Mouse (Mus musculus) kidney, embryonic 16.5 days (tissue): Measurements from ENCODE around the gene Prr15. TPM values are rescaled to one million over a fixed set of nuclear protein-coding genes. Genes with fewer than 3 reads are reported as not detected.

Experiments used
- ATAC-seq: fragments of 200-750 bp; cut with Nextera tagmentation; 2 replicates; pipeline ENCODE4 v1.8.0; 2017; ENCODE audit warnings: moderate TSS enrichment; ENCODE audit not compliant: low FRiP score, low TSS enrichment
- H3K27ac ChIP-seq: fragments of 300-500 bp; sonication (generic); 2 replicates; pipeline ENCODE4 v1.5.1; 2014; ENCODE audit warnings: low read length
- H3K27me3 ChIP-seq: fragments of 300-500 bp; sonication (generic); 2 replicates; pipeline ENCODE4 v1.6.1; 2014; ENCODE audit warnings: low read length, control low read depth, mixed read lengths; ENCODE audit not compliant: insufficient read depth
- H3K36me3 ChIP-seq: fragments of 300-500 bp; sonication (generic); 2 replicates; pipeline ENCODE4 v1.6.1; 2014; ENCODE audit warnings: low read length, control low read depth, mixed read lengths; ENCODE audit not compliant: insufficient read depth
- H3K4me1 ChIP-seq: fragments of 300-500 bp; sonication (generic); 2 replicates; pipeline ENCODE4 v1.6.1; 2014; ENCODE audit warnings: low read length, control low read depth, mixed read lengths; ENCODE audit not compliant: insufficient read depth
- H3K4me2 ChIP-seq: fragments of 300-500 bp; sonication (generic); replicated peaks from 2 replicates; pipeline ENCODE4 v1.6.1; 2014; ENCODE audit warnings: low read depth, low read length
- H3K4me3 ChIP-seq: fragments of 300-500 bp; sonication (generic); 2 replicates; pipeline ENCODE4 v1.5.1; 2014; ENCODE audit warnings: mild to moderate bottlenecking, low read length
- H3K9ac ChIP-seq: fragments of 300-500 bp; sonication (generic); replicated peaks from 2 replicates; pipeline ENCODE4 v1.6.1; 2014; ENCODE audit warnings: low read length
- H3K9me3 ChIP-seq: fragments of 300-500 bp; sonication (generic); 2 replicates; pipeline ENCODE4 v1.6.1; 2016; ENCODE audit warnings: low read length, control low read depth
- WGBS: fragments of 180-500 bp; shearing (Covaris S2); extraction: QIAGEN DNeasy Blood & Tissue Kit; methylation state at CpG from one replicate; pipeline ENCODE4 v1.1.7; 2014; 5-methylcytosine and 5-hydroxymethylcytosine counted together
- polyA plus RNA-seq: library from polyadenylated mRNA; unstranded; fragments of >200 nt; fragmentation: Nextera tagmentation; extraction: Ambion mirVana; gene quantifications from 2 replicates; pipeline ENCODE4 v1.2.1, GENCODE M21; 2015

Gene Prr15
- polyA plus RNA-seq = 8.9 and 9.2 TPM in 2 replicates

DNA sequence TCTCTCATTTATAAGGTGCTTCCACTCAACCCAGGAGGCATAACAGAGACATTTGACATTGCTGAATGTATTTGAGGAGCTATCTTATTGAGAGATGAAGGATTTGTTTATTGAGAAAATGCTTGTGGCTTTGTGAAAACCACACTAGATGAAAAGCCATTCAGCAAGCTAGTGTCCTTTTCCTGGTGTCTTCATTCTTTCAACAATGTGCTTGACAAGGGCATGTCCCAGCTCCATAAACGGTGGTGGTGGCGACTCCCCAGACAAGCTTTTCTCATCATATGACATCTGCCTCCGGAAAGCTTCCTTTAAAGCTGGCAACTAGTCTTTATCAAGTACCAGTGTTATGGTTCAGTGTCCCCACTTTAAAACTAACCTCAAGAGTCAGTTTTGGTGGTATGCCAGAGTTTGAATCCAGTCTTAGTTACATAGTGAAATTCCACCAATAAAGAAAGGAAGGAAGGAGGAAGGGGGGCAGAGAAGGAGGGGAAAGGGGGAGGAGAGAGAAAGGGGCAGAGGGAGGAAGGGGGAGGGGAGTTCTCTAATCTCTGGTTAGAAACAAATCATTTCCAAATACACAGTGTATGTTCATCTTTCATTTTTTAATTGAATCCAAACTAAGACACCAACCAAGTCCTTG lies at the start of gene Prr15:
Gene Prr15 (plus strand): TSS at position 590 of the 640 bp plus-strand sequence.
- Histone ChIP-seq H3K4me1 (peaks cover 18% of the 10 kb centered on the region), H3K27ac (peak within 1 kb of the TSS; percentile 2; the same call in 1 of the 2 replicates), H3K9me3 (no peaks in the 10 kb centered on the region), H3K36me3 (no peaks in the 10 kb centered on the region), H3K9ac (peak within 1 kb of the TSS; percentile 63), H3K4me3 (peak within 1 kb of the TSS; percentile 60), H3K27me3 (peaks cover 15% of the 10 kb centered on the region), H3K4me2 (peak within 1 kb of the TSS; percentile 94)
- no peak for ATAC-seq
- 31% methylated on average over 3 of the region's 3 CpGs for WGBS

GRCm38 (mm10) chr6:54277234-54277633 lies 48.4 kb upstream of the Prr15 start:
- H3K36me3 ChIP-seq = no peaks in the 10 kb centered on the region
- 0 out of 2 replicates have a peak, but pooled peaks cover 4% of the 10 kb centered on the region for H3K27me3 ChIP-seq
- H3K27ac ChIP-seq = no peak overlapping the region
- no peak overlapping the region for H3K4me3 ChIP-seq
- no peak overlapping the region for H3K9ac ChIP-seq
- H3K4me2 ChIP-seq = no peak overlapping the region
- ATAC-seq = no peak
- H3K4me1 ChIP-seq = peaks cover 28% of the 10 kb centered on the region
- no peaks in the 10 kb centered on the region for H3K9me3 ChIP-seq
- 68% methylated on average over 4 of the region's 4 CpGs for WGBS

DNA sequence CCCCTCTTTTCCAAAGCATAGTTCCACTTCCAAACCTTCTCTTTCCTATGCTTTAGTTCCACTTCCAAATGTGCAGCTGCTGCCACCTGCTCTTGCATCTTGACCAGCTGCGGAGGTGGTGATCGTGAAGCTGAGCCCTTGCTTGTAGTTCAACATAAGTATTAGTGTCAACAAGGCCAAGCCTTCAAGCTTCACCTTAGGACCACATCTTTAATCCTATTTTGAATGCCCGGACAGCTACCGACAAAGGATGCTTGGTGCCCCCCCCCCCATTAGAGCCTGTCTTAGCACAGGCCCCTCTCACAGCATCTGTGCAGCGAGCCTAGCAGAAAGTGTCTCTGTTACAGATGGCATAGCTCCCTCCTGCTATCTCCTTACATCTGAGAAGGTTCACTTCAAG lies 47.8 kb upstream of the Prr15 start:
- no peaks in the 10 kb centered on the region for H3K36me3 ChIP-seq
- H3K27ac ChIP-seq = peak overlapping the region; percentile 27; the same call in 1 of the 2 replicates
- H3K4me3 ChIP-seq = no peak overlapping the region
- H3K27me3 ChIP-seq = peaks cover 4% of the 10 kb centered on the region; the same call in 1 of the 2 replicates
- WGBS = 32% methylated on average over 5 of the region's 5 CpGs
- ATAC-seq = peak; percentile 54; the same call in 1 of the 2 replicates
- H3K4me2 ChIP-seq = no peak overlapping the region
- H3K9me3 ChIP-seq = no peaks in the 10 kb centered on the region
- peaks cover 28% of the 10 kb centered on the region for H3K4me1 ChIP-seq
- no peak overlapping the region for H3K9ac ChIP-seq

DNA sequence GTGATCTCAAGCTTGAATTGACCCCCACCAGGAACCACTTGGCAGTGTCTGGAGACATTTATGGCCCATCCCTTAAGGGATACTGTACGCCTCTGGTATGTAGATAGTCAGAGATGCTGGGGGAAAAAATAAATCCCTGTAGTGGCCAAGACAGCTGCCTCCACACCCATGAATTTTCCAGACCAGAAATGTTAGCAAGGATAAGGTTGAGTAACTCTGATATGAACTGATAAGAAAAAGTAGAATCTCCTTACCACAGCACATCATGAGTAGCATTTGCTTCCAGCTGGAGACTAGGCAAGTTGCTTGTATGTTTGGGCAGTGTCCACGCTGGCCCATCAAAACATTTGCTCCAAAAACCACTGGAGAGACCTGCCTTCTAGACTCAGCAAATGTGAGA lies 47.0 kb upstream of the Prr15 start:
- ATAC-seq = no peak; the same call in 1 of the 2 replicates
- WGBS = 42% methylated on average over 2 of the region's 2 CpGs

DNA sequence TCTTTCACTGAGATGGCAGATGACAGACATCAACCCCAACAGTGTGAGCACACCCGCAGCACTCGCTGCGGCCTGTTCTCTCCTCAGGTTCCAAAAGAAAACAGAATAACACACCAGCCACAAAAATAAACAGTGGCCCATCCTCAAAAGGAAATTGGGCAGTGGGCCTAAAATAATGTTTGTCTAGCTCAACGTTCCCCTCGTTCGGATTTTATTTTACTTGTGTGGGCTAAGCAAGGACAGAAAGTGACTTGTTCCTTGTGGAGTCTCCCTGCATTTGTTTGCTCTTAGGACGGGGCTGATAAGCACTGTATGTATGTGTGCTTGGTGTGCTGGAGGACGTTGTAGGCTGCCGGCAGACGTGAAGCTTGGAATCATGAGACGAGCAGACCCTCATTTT lies 46.2 kb upstream of the Prr15 start:
- H3K36me3 ChIP-seq = no peaks in the 10 kb centered on the region
- 0 out of 2 replicates have a peak, but pooled peaks have one; percentile 23 for ATAC-seq
- no peak overlapping the region for H3K9ac ChIP-seq
- H3K27me3 ChIP-seq = peaks cover 4% of the 10 kb centered on the region; the same call in 1 of the 2 replicates
- H3K9me3 ChIP-seq = no peaks in the 10 kb centered on the region
- H3K4me2 ChIP-seq = no peak overlapping the region
- no peak overlapping the region; the same call in 1 of the 2 replicates for H3K27ac ChIP-seq
- 17% methylated on average over 11 of the region's 11 CpGs for WGBS
- H3K4me3 ChIP-seq = no peak overlapping the region
- peaks cover 28% of the 10 kb centered on the region for H3K4me1 ChIP-seq

More for the DNA sequence above, 47.0 kb upstream of the Prr15 start:
- no peaks in the 10 kb centered on the region for H3K9me3 ChIP-seq
- H3K9ac ChIP-seq = no peak overlapping the region
- no peak overlapping the region for H3K4me3 ChIP-seq
- peak overlapping the region; percentile 27 for H3K27ac ChIP-seq
- H3K27me3 ChIP-seq = peaks cover 4% of the 10 kb centered on the region; the same call in 1 of the 2 replicates
- peaks cover 28% of the 10 kb centered on the region for H3K4me1 ChIP-seq
- H3K36me3 ChIP-seq = no peaks in the 10 kb centered on the region
- no peak overlapping the region for H3K4me2 ChIP-seq

GRCm38 (mm10) chr6:54280248-54280647 lies 45.4 kb upstream of the Prr15 start:
- Histone ChIP-seq H3K4me2 (no peak overlapping the region), H3K9me3 (no peaks in the 10 kb centered on the region), H3K27me3 (peaks cover 4% of the 10 kb centered on the region; the same call in 1 of the 2 replicates), H3K36me3 (no peaks in the 10 kb centered on the region), H3K4me1 (peaks cover 28% of the 10 kb centered on the region), H3K9ac (no peak overlapping the region), H3K27ac (no peak overlapping the region), H3K4me3 (no peak overlapping the region)
- 82% methylated on average over 6 of the region's 6 CpGs for WGBS
- no peak for ATAC-seq

- H3K9ac ChIP-seq = no peak overlapping the region
These were observed 42.3 kb upstream of the Prr15 start for GRCm38 (mm10) chr6:54283299-54283698.

GRCm38 (mm10) chr6:54284167-54284711 lies 41.4 kb upstream of the Prr15 start:
- no peak overlapping the region for H3K9ac ChIP-seq
- no peak overlapping the region for H3K4me3 ChIP-seq
- no peaks in the 10 kb centered on the region for H3K36me3 ChIP-seq
- no peaks in the 10 kb centered on the region for H3K9me3 ChIP-seq
- H3K4me1 ChIP-seq = peaks cover 5% of the 10 kb centered on the region; the same call in 1 of the 2 replicates
- no peak overlapping the region for H3K27ac ChIP-seq
- peaks cover 4% of the 10 kb centered on the region; the same call in 1 of the 2 replicates for H3K27me3 ChIP-seq
- H3K4me2 ChIP-seq = no peak overlapping the region
- ATAC-seq = no peak
- 83% methylated on average over 12 of the region's 12 CpGs for WGBS

More at GRCm38 (mm10) chr6:54283299-54283698, 42.3 kb upstream of the Prr15 start:
- no peak overlapping the region for H3K4me3 ChIP-seq
- ATAC-seq = no peak
- no peak overlapping the region for H3K4me2 ChIP-seq
- WGBS = 78% methylated on average over 1 of the region's 1 CpGs
- H3K4me1 ChIP-seq = peaks cover 15% of the 10 kb centered on the region
- no peak overlapping the region for H3K27ac ChIP-seq
- no peaks in the 10 kb centered on the region for H3K36me3 ChIP-seq
- H3K27me3 ChIP-seq = peaks cover 4% of the 10 kb centered on the region; the same call in 1 of the 2 replicates
- H3K9me3 ChIP-seq = no peaks in the 10 kb centered on the region

DNA sequence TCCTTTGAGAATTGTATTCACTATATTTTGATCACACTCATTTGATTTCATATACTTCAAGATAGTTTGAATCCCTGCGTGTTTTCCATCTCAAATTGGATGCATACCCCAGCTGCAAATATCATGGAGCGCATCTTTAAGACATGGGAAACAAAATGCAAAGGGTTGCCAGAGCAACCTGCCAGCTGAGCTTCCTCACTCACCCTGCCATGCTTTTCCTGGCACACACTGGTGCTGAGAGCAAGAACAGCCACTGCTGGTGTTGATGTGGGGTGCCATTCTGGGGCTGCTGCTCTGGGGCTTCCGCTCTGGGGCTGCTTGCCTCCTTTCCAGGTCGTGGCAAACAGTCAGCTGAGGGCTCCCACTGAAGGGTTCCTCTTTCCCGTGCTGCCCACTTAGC lies 38.8 kb upstream of the Prr15 start:
- WGBS = 86% methylated on average over 5 of the region's 5 CpGs

More for the DNA sequence above, 38.8 kb upstream of the Prr15 start:
- no peaks in the 10 kb centered on the region for H3K4me1 ChIP-seq
- no peaks in the 10 kb centered on the region; the same call in 1 of the 2 replicates for H3K27me3 ChIP-seq
- no peak overlapping the region for H3K27ac ChIP-seq
- no peak overlapping the region for H3K4me3 ChIP-seq
- no peak overlapping the region for H3K9ac ChIP-seq
- no peaks in the 10 kb centered on the region for H3K9me3 ChIP-seq
- H3K36me3 ChIP-seq = no peaks in the 10 kb centered on the region
- ATAC-seq = no peak
- H3K4me2 ChIP-seq = no peak overlapping the region
